Mouse (Mus musculus) erythroblast, embryonic 14.5 days (primary cell): ENCODE measurements around the gene Corin.

Experiments used
- GATA1 ChIP-seq: IDR thresholded peaks from 2 replicates; pipeline ENCODE4 v1.6.1; 2012; ENCODE audit warnings: low read length, inconsistent platforms, mixed read lengths
- TAL1 ChIP-seq: IDR thresholded peaks from 3 replicates; pipeline ENCODE4 v1.6.1; 2012; ENCODE audit warnings: low read length, inconsistent platforms, mixed read lengths

DNA sequence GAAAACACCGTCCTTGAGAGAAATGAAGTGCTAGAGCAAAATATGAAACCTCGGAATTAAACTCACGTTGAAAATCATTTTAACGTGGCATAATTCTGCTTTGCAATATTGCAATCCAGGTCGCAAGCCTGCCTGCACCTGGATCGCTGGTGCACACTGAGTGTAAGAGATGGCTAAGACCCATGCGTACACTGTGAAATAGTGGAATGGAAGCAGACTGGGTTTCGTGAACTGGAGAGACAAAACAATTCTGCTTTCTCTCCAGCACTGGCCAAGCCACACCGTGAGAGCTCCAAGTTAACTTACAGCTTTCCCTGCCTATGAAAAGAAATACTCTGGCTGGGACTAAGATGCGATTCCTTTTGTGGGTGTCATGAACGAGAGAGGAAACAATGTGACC lies 51.1 kb downstream of the Corin start:
- no peak for TF ChIP-seq GATA1
- TF ChIP-seq TAL1 = no peak
